Mouse (Mus musculus): ENCODE measurements at regions not wholly inside any gene's neighbourhood (a gene's known extent, or its start where the extent isn't known, plus 50 kb on each side); places are given as distances from the start of the nearest gene placed in this dataset.

DNA sequence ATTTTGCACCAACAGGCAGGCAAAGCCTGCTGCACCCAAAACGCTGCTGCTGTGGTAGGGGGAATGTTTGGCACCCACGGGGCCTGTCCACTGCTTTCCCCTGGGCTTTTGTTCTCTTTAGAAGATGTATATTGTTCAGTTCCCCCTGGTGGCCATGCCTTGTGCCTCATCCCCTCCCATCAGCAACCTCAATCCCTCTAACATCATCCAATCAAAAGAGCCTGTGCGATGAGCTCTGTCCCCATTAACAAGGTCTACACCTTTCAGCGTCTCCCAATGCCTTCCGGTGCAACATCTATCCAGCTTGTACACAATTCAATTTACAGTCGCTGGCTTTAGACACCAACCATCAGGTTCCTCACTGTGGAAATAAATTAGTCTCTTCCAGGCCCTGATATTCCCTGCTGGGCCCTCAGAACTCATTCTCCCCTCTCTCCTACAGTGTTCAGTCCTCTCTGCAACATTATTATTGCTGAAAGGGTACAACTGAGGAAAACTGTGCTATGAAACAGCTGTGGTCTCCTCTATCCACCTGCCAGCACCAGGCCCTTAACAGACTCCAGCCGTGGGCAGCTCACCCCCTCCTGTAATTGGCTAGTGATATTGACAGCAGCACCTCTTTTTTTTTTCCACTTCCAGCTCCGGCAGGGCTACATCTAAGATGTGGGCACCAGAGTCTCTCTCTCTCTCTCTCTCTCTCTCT is 75.5 kb upstream of the Ankrd34c start:
- Histone ChIP-seq H3K4me3 (replicated peaks; ENCODE audit: low read length) (no peak overlapping the region), H3K4me1 (ENCODE audit: control insufficient read depth, insufficient read depth, low read length) (no peaks in the 10 kb centered on the region), H3K36me3 (ENCODE audit: control insufficient read depth, insufficient read depth, low read length) (no peaks in the 10 kb centered on the region), H3K27ac (replicated peaks; ENCODE audit: low read depth, low read length) (no peak overlapping the region), H3K9me3 (ENCODE audit: control insufficient read depth, low read length) (no peaks in the 10 kb centered on the region), H3K27me3 (ENCODE audit: control insufficient read depth, insufficient read depth, low read length) (no peaks in the 10 kb centered on the region), H3K9ac (ENCODE audit: low read depth, low read length, severe bottlenecking) (no peak overlapping the region), H3K4me2 (replicated peaks; ENCODE audit: low read depth, low read length, severe bottlenecking) (no peak overlapping the region)
- TF ChIP-seq POLR2A (IDR thresholded peaks at IDR 0.05; ENCODE audit: borderline replicate concordance, extremely low read depth, insufficient read depth, insufficient read length), result no peak
- DNase-seq (ENCODE audit: low spot score) (no peak), ATAC-seq (ENCODE audit: low FRiP score, low read depth) (no peak)
- 44% methylated on average over 8 of the region's 8 CpGs for WGBS

GRCm38 (mm10) chr9:89807381-89807780 is 69.1 kb upstream of the Ankrd34c start:
- DNase-seq (ENCODE audit: low spot score), result no peak
- no peak overlapping the region for H3K9ac ChIP-seq (ENCODE audit: low read depth, low read length, severe bottlenecking)
- H3K4me3 ChIP-seq (replicated peaks; ENCODE audit: low read length), result no peak overlapping the region
- H3K27me3 ChIP-seq (ENCODE audit: control insufficient read depth, insufficient read depth, low read length), result no peaks in the 10 kb centered on the region
- 41% methylated on average over 6 of the region's 6 CpGs for WGBS
- H3K4me2 ChIP-seq (replicated peaks; ENCODE audit: low read depth, low read length, severe bottlenecking), result no peak overlapping the region
- H3K4me1 ChIP-seq (ENCODE audit: control insufficient read depth, insufficient read depth, low read length), result no peaks in the 10 kb centered on the region; the same call in 1 of the 2 replicates
- TF ChIP-seq POLR2A (IDR thresholded peaks at IDR 0.05; ENCODE audit: borderline replicate concordance, extremely low read depth, insufficient read depth, insufficient read length), result no peak
- ATAC-seq (ENCODE audit: low FRiP score, low read depth), result no peak
- H3K36me3 ChIP-seq (ENCODE audit: control insufficient read depth, insufficient read depth, low read length), result no peaks in the 10 kb centered on the region
- H3K27ac ChIP-seq (replicated peaks; ENCODE audit: low read depth, low read length), result no peak overlapping the region
- no peaks in the 10 kb centered on the region for H3K9me3 ChIP-seq (ENCODE audit: control insufficient read depth, low read length)

GRCm38 (mm10) chr9:89802658-89803057 is 64.4 kb upstream of the Ankrd34c start:
- H3K4me1 ChIP-seq (ENCODE audit: control insufficient read depth, insufficient read depth, low read length), result no peaks in the 10 kb centered on the region; the same call in 1 of the 2 replicates
- no peak for ATAC-seq (ENCODE audit: low FRiP score, low read depth)
- no peak for DNase-seq (ENCODE audit: low spot score)
- H3K4me2 ChIP-seq (replicated peaks; ENCODE audit: low read depth, low read length, severe bottlenecking), result no peak overlapping the region
- no peaks in the 10 kb centered on the region for H3K27me3 ChIP-seq (ENCODE audit: control insufficient read depth, insufficient read depth, low read length)
- TF ChIP-seq POLR2A (IDR thresholded peaks at IDR 0.05; ENCODE audit: borderline replicate concordance, extremely low read depth, insufficient read depth, insufficient read length), result no peak
- no peak overlapping the region for H3K4me3 ChIP-seq (replicated peaks; ENCODE audit: low read length)
- no peaks in the 10 kb centered on the region for H3K9me3 ChIP-seq (ENCODE audit: control insufficient read depth, low read length)
- no peak overlapping the region for H3K9ac ChIP-seq (ENCODE audit: low read depth, low read length, severe bottlenecking)
- H3K27ac ChIP-seq (replicated peaks; ENCODE audit: low read depth, low read length), result no peak overlapping the region
- WGBS, result 85% methylated on average over 10 of the region's 10 CpGs
- H3K36me3 ChIP-seq (ENCODE audit: control insufficient read depth, insufficient read depth, low read length), result no peaks in the 10 kb centered on the region

GRCm38 (mm10) chr9:89793018-89793417 is 54.7 kb upstream of the Ankrd34c start:
- Histone ChIP-seq H3K36me3 (ENCODE audit: control insufficient read depth, insufficient read depth, low read length) (no peaks in the 10 kb centered on the region), H3K4me3 (replicated peaks; ENCODE audit: low read length) (no peak overlapping the region), H3K4me1 (ENCODE audit: control insufficient read depth, insufficient read depth, low read length) (no peaks in the 10 kb centered on the region), H3K4me2 (replicated peaks; ENCODE audit: low read depth, low read length, severe bottlenecking) (no peak overlapping the region), H3K27ac (replicated peaks; ENCODE audit: low read depth, low read length) (no peak overlapping the region), H3K9ac (ENCODE audit: low read depth, low read length, severe bottlenecking) (no peak overlapping the region), H3K27me3 (ENCODE audit: control insufficient read depth, insufficient read depth, low read length) (no peaks in the 10 kb centered on the region), H3K9me3 (ENCODE audit: control insufficient read depth, low read length) (no peaks in the 10 kb centered on the region)
- DNase-seq (ENCODE audit: low spot score) (peak; percentile 65), ATAC-seq (ENCODE audit: low FRiP score, low read depth) (no peak)
- no peak for TF ChIP-seq POLR2A (IDR thresholded peaks at IDR 0.05; ENCODE audit: borderline replicate concordance, extremely low read depth, insufficient read depth, insufficient read length)
- WGBS, result 12% methylated on average over 6 of the region's 6 CpGs

DNA sequence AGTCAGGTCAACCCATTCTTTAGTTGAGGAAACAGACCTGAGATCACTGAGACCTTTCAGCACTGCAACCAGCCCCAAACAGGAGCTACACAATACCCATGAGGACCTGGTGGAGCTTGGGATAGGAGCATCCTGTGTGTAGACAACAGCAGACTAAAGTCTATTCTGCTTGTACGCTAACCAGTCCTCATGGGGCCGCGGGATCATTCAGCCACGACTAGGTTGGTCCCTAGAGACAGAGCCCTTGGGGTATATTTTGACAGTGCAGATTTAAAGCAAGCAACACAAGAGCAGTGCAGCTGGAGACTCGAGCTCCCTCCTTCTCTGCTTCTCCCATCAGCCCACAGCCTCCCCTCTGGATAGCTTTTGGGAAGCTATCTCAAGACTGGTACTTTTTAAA is 51.7 kb upstream of the Ankrd34c start:
- Histone ChIP-seq H3K9me3 (ENCODE audit: control insufficient read depth, low read length) (no peaks in the 10 kb centered on the region), H3K4me3 (replicated peaks; ENCODE audit: low read length) (no peak overlapping the region), H3K9ac (ENCODE audit: low read depth, low read length, severe bottlenecking) (no peak overlapping the region), H3K27ac (replicated peaks; ENCODE audit: low read depth, low read length) (no peak overlapping the region), H3K4me1 (ENCODE audit: control insufficient read depth, insufficient read depth, low read length) (no peaks in the 10 kb centered on the region), H3K27me3 (ENCODE audit: control insufficient read depth, insufficient read depth, low read length) (no peaks in the 10 kb centered on the region), H3K4me2 (replicated peaks; ENCODE audit: low read depth, low read length, severe bottlenecking) (no peak overlapping the region), H3K36me3 (ENCODE audit: control insufficient read depth, insufficient read depth, low read length) (no peaks in the 10 kb centered on the region)
- WGBS, result 70% methylated on average over 5 of the region's 5 CpGs
- no peak for TF ChIP-seq POLR2A (IDR thresholded peaks at IDR 0.05; ENCODE audit: borderline replicate concordance, extremely low read depth, insufficient read depth, insufficient read length)
- no peak for ATAC-seq (ENCODE audit: low FRiP score, low read depth)
- DNase-seq (ENCODE audit: low spot score), result no peak

Measured in limb, embryonic 14.5 days (tissue).